Mouse (Mus musculus): ENCODE measurements around the gene Degs1. TPM values are rescaled to one million over a fixed set of nuclear protein-coding genes. Genes with fewer than 3 reads are reported as not detected.
"Not testable (repeated sequence)": the region's sequence is repeated elsewhere in the genome, so short reads cannot be mapped to it uniquely, and the experiment has no call there.

Degs1 gene
- polyA plus RNA-seq, 1 experiment from 2014 or later: 110 TPM

DNA sequence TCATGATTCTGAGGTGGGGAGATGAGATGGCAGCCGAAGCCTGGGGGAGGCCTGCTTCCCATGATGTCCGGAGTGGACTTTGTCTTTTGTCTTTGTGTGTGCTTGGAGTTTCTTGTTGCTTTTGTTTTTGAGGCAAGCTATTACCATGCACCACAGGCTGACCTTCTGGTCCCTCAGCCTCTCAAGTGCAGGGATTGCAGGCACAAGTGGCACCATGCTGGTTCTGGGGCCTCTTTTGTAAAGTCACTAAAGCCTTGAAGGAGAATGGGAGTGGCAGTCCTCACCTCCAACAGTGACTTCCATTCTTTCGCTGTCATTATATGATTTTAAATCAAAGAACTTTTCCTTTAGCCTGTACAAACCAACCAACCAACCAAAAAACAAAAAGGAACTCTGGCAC, 14.6 kb upstream of the Degs1 start:
- 74% methylated on average over 3 of the region's 3 CpGs for WGBS (ENCODE audit: insufficient replicate concordance)
- peaks cover 10% of the 10 kb centered on the region; the same call in 1 of the 2 replicates for H3K4me1 ChIP-seq
- no peak overlapping the region for H3K27ac ChIP-seq
- ATAC-seq: no peak
- no peak overlapping the region for H3K4me3 ChIP-seq
- no peaks in the 10 kb centered on the region for H3K9me3 ChIP-seq (replicated peaks)
- no peak overlapping the region for H3K4me2 ChIP-seq
- H3K27me3 ChIP-seq (replicated peaks): no peaks in the 10 kb centered on the region
- no peaks in the 10 kb centered on the region for H3K36me3 ChIP-seq
- no peak overlapping the region for H3K9ac ChIP-seq

DNA sequence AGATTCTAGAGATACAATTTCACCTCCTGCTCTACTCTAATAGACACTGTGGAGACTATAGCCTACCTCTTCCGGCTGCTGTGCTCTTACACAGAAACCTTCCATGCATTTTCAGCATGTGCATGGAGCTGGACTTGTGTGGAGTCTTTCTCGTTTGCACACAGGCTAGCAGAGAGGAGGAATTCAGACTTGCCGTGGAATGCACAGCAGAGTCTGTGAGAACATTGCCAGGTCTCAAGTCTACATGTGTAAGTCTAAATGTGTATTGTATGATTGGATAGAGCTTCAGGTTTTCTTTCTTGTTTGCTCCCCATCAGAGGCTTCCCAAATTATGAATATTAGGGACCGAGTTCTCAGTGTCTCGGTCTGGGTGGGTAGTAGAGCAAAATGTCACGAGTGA, 14.2 kb upstream of the Degs1 start:
- no peak for ATAC-seq

DNA sequence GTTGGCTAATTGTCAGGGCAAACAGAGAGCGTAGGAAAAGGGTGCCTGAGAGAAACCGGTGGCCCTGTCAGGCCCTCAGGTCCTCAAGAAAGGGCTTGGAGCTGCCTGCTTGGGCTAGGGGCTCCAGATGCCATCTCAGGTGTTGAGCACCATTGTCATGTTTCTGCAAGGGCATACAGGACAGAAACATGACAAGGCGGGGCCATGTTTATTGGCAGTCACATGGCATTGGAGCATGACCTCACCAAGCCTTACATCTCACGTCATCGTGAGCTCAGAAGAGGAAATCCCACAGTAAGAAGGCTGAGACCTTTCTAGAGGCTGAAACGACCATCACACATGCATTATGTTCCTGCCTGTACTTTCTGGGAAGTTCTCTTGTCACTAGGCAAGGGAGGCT, 13.5 kb upstream of the Degs1 start:
- H3K27ac ChIP-seq: no peak overlapping the region
- peaks cover 16% of the 10 kb centered on the region; the same call in 1 of the 2 replicates for H3K4me1 ChIP-seq
- ATAC-seq: no peak
- no peaks in the 10 kb centered on the region for H3K9me3 ChIP-seq (replicated peaks)
- no peak overlapping the region for H3K4me2 ChIP-seq
- H3K36me3 ChIP-seq: no peaks in the 10 kb centered on the region
- H3K27me3 ChIP-seq (replicated peaks): no peaks in the 10 kb centered on the region
- 72% methylated on average over 6 of the region's 6 CpGs for WGBS (ENCODE audit: insufficient replicate concordance)
- H3K9ac ChIP-seq: no peak overlapping the region
- H3K4me3 ChIP-seq: no peak overlapping the region

More for the DNA sequence above, 14.2 kb upstream of the Degs1 start:
- no peaks in the 10 kb centered on the region for H3K36me3 ChIP-seq
- H3K9me3 ChIP-seq (replicated peaks): no peaks in the 10 kb centered on the region
- H3K4me1 ChIP-seq: peaks cover 14% of the 10 kb centered on the region; the same call in 1 of the 2 replicates
- H3K27me3 ChIP-seq (replicated peaks): no peaks in the 10 kb centered on the region
- H3K27ac ChIP-seq: no peak overlapping the region
- 68% methylated on average over 6 of the region's 6 CpGs for WGBS (ENCODE audit: insufficient replicate concordance)
- no peak overlapping the region for H3K9ac ChIP-seq
- no peak overlapping the region for H3K4me3 ChIP-seq
- no peak overlapping the region for H3K4me2 ChIP-seq

DNA sequence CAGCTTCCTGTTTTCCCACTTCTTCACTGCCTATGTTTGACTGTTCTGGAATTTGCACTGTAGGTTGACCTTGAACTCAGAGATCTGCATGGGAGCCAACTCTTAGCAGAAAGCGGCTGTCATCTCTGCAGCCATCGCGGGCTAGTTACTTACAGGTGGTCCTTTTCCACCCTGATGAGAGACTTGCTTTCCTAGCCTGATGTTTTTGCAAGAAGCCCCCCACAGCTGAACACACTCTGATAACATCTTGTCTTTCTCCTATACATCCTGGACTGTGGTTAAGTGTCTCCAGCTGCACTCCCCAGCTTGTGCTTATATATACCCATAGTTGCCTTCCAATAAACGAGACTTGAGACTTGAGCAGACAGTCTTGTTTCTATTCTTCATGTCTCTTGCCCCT, 9.7 kb upstream of the Degs1 start:
- Histone ChIP-seq H3K4me2 (no peak overlapping the region), H3K27me3 (replicated peaks) (no peaks in the 10 kb centered on the region), H3K4me3 (no peak overlapping the region), H3K9me3 (replicated peaks) (no peaks in the 10 kb centered on the region), H3K9ac (no peak overlapping the region), H3K4me1 (peaks cover 16% of the 10 kb centered on the region; the same call in 1 of the 2 replicates), H3K36me3 (no peaks in the 10 kb centered on the region), H3K27ac (no peak overlapping the region; the same call in 1 of the 2 replicates)
- ATAC-seq: no peak
- WGBS (ENCODE audit: insufficient replicate concordance): 49% methylated on average over 4 of the region's 4 CpGs

DNA sequence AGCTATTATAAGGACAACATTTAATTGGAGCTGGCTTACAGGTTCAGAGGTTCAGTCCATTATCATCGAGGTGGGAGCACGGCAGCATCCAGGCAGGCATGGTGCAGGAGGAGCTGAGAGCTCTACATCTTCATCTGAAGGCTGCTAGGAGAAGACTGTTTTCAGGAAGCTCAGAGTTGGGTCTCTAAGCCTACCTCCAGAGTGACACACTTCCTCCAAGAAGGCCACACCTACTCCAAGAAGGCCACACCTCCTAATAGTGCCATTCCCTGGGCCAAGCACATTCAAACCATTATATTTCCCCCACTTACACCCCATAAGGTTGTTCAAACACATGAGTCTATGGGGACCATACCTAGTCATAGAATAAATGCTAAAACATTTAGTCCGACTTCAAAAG, 8.1 kb upstream of the Degs1 start:
- not testable (repeated sequence) for H3K27ac ChIP-seq; H3K36me3 ChIP-seq; H3K9ac ChIP-seq; H3K4me2 ChIP-seq; H3K27me3 ChIP-seq (replicated peaks); H3K4me3 ChIP-seq; H3K9me3 ChIP-seq (replicated peaks); ATAC-seq
- WGBS (ENCODE audit: insufficient replicate concordance): 72% methylated on average over 3 of the region's 3 CpGs
- peaks cover 16% of the 10 kb centered on the region; the same call in 1 of the 2 replicates for H3K4me1 ChIP-seq

DNA sequence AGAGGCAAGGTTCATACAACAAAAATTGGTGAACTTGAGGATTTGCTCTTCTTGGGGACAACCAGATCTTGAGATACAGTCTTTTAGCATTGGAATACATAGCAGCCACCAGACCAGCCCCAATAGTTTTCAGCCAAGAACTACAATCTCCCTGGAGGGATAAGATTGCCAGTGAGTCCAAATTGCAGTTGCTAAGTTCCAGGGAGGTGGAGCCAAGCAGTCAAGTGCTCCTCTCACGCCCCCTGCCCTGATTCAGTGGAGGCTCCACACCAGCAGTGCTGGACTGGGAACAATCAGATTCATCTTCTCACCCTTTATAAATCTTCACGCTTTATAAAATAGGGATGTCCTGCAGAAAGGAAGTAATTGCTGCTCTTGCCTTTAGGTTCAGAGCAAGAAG, 7.2 kb upstream of the Degs1 start:
- no peak for ATAC-seq
- WGBS (ENCODE audit: insufficient replicate concordance): 59% methylated on average over 2 of the region's 2 CpGs
- no peaks in the 10 kb centered on the region for H3K9me3 ChIP-seq (replicated peaks)
- no peak overlapping the region for H3K9ac ChIP-seq
- 0 out of 2 replicates have a peak, but pooled peaks cover 2% of the 10 kb centered on the region for H3K27me3 ChIP-seq (replicated peaks)
- peaks cover 18% of the 10 kb centered on the region; the same call in 1 of the 2 replicates for H3K4me1 ChIP-seq
- no peak overlapping the region for H3K27ac ChIP-seq
- H3K4me2 ChIP-seq: no peak overlapping the region
- H3K4me3 ChIP-seq: no peak overlapping the region
- no peaks in the 10 kb centered on the region for H3K36me3 ChIP-seq

DNA sequence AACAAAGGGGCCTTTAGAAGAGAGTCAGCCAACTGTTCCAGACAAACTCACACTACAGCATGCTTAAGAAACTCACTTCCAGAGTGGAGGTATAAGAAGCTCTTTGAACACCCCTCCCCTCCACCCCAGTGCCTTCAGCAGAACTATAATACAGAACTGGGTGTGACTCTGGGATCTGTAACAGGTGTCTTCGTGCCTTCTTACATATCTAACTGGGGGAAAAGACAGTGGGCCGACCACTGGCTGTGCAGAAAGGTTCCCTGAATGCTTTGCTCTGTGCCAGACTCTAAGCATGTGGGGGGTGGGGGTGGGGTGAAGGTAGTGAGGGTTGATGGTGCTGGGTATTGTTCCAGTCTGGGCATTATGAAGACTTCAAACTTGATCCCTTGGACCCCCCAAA, 6.0 kb upstream of the Degs1 start:
- H3K4me3 ChIP-seq: no peak overlapping the region
- ATAC-seq: no peak

DNA sequence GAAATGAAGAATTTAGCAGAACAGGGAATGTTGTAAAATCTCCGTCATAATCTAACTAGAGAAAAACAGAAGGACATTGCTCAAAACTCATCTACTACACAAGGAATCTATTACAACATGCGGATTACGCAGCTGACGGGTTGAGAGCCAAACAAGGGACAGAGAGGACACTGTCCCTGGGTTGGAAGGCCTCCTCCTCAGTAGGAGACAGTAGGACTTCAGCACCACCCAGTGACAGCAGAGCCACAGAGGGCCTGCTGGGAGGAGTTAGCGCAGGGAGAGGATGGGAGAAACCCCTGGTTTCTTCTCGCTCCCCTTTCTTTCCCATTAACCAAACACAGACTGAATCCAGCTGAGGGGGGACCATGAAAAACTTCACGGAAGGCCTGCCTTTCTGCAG, 5.2 kb upstream of the Degs1 start:
- Histone ChIP-seq H3K36me3 (no peaks in the 10 kb centered on the region), H3K27ac (no peak overlapping the region), H3K4me2 (no peak overlapping the region), H3K9ac (no peak overlapping the region), H3K4me1 (peaks cover 33% of the 10 kb centered on the region), H3K4me3 (no peak overlapping the region), H3K9me3 (replicated peaks) (no peaks in the 10 kb centered on the region), H3K27me3 (replicated peaks) (0 out of 2 replicates have a peak, but pooled peaks cover 4% of the 10 kb centered on the region)
- no peak for ATAC-seq
- 69% methylated on average over 7 of the region's 7 CpGs for WGBS (ENCODE audit: insufficient replicate concordance)

More for the DNA sequence above, 6.0 kb upstream of the Degs1 start:
- 46% methylated on average over 2 of the region's 2 CpGs for WGBS (ENCODE audit: insufficient replicate concordance)
- H3K27me3 ChIP-seq (replicated peaks): 0 out of 2 replicates have a peak, but pooled peaks cover 4% of the 10 kb centered on the region
- H3K9me3 ChIP-seq (replicated peaks): no peaks in the 10 kb centered on the region
- H3K9ac ChIP-seq: no peak overlapping the region
- no peak overlapping the region for H3K27ac ChIP-seq
- H3K4me1 ChIP-seq: peaks cover 29% of the 10 kb centered on the region
- no peaks in the 10 kb centered on the region for H3K36me3 ChIP-seq
- no peak overlapping the region for H3K4me2 ChIP-seq

DNA sequence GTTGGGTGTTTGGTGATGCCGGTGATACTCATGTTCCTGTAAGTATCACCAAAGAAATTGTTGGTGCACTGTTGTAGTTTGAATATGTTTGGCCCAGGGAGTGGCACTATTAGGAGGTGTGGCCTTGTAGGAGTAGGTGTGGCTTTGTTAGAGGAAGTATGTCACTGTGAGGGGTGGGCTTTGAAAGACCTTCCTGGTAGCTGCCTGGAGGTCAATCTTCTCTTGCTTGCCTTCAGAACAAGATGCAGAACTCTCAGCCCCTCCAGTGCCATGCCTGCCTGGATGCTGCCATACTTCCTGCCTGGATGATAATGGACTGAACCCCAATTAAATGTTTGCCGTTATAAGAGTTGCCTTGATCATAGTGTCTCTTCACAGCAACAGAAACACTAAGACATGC, 2.2 kb upstream of the Degs1 start:
- Histone ChIP-seq H3K9ac (no peak overlapping the region), H3K27me3 (replicated peaks) (0 out of 2 replicates have a peak, but pooled peaks cover 4% of the 10 kb centered on the region), H3K4me2 (no peak overlapping the region), H3K36me3 (peaks cover 8% of the 10 kb centered on the region), H3K4me3 (no peak overlapping the region), H3K9me3 (replicated peaks) (no peaks in the 10 kb centered on the region), H3K4me1 (peaks cover 40% of the 10 kb centered on the region), H3K27ac (no peak overlapping the region)
- ATAC-seq: no peak
- 85% methylated on average over 2 of the region's 2 CpGs for WGBS (ENCODE audit: insufficient replicate concordance)

DNA sequence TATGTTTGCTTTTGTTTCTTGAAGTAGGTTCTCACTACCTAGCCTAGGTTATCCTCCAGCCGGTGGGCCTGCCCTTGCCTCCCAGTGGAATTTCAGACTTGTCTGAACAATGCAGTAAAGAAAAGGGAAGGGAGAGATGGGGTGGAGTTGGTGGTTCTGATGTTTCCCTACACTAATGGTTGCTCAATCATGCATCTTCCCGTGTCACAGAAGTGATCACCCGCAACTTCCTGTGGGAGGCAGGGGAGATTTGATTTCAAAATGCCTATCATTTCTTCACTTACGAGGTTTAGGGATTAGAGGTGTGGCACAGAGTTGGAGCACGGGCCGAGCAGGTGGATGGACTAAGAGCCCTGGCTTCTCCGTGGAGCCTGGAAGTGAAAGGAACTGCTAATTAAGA, 627 bp upstream of the Degs1 start:
- H3K4me1 ChIP-seq: peaks cover 43% of the 10 kb centered on the region
- H3K27ac ChIP-seq: no peak overlapping the region
- H3K27me3 ChIP-seq (replicated peaks): 0 out of 2 replicates have a peak, but pooled peaks cover 4% of the 10 kb centered on the region
- peaks cover 21% of the 10 kb centered on the region for H3K36me3 ChIP-seq
- WGBS (ENCODE audit: insufficient replicate concordance): 24% methylated on average over 7 of the region's 7 CpGs
- peak overlapping the region; percentile 61 for H3K9ac ChIP-seq
- H3K4me3 ChIP-seq: peak overlapping the region; percentile 77
- H3K9me3 ChIP-seq (replicated peaks): no peaks in the 10 kb centered on the region
- peak overlapping the region; percentile 84 for H3K4me2 ChIP-seq
- ATAC-seq: no peak

DNA sequence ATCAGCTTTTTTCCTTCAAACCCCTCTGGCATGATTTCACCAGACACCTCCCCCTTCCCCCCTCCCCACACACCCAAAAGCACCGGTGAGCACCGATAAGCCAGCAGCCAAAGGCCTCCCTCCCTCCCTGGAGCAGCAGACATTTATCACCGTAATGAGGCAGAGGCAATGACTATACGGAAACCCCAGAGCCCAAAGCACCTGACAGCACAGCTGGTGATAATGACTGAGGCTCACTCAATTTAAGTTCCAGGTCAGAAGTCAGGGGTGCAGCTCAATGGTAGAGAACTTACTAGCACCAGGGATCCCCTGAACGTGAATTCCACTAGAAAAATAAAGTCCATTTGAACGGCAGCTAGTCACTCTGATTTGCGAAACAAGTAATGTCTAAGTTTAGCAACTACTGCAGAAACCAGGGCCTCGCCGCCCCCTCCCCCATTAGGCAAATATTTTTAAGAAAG, 1.3 kb downstream of the Degs1 start:
- H3K4me1 ChIP-seq: peaks cover 46% of the 10 kb centered on the region
- peak overlapping the region; percentile 77 for H3K4me3 ChIP-seq
- peaks cover 41% of the 10 kb centered on the region for H3K36me3 ChIP-seq
- H3K9me3 ChIP-seq (replicated peaks): no peaks in the 10 kb centered on the region
- ATAC-seq: peak; percentile 82
- H3K27ac ChIP-seq: peak overlapping the region; percentile 96
- 0 out of 2 replicates have a peak, but pooled peaks cover 4% of the 10 kb centered on the region for H3K27me3 ChIP-seq (replicated peaks)
- peak overlapping the region; percentile 90 for H3K9ac ChIP-seq
- H3K4me2 ChIP-seq: peak overlapping the region; percentile 84
- 4% methylated on average over 9 of the region's 9 CpGs for WGBS (ENCODE audit: insufficient replicate concordance)

DNA sequence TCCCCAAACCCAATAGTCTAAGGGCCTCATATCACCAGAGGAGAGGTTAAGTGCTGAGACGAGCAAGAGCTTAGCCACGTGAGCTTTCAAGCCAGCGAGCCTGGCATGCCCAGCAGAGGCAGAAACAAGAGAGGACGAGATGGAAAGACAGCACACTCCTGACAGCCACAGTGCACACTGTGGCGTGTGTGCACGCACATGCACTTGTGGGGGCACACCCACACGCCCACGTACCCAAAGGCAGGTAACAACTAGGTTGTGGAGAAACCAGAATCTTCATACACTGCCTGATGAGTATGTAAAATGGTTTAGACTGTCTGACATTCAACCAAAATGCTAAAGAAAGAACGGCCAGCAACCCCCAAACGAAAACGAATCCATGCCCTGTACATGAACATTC, 2.0 kb downstream of the Degs1 start:
- Histone ChIP-seq H3K9me3 (replicated peaks) (no peaks in the 10 kb centered on the region), H3K36me3 (peaks cover 47% of the 10 kb centered on the region), H3K9ac (peak overlapping the region; percentile 90), H3K27ac (peak overlapping the region; percentile 96), H3K4me3 (peak overlapping the region; percentile 77), H3K27me3 (replicated peaks) (0 out of 2 replicates have a peak, but pooled peaks cover 4% of the 10 kb centered on the region), H3K4me2 (peak overlapping the region; percentile 84), H3K4me1 (peaks cover 46% of the 10 kb centered on the region)
- no peak for ATAC-seq
- 57% methylated on average over 11 of the region's 11 CpGs for WGBS (ENCODE audit: insufficient replicate concordance)

DNA sequence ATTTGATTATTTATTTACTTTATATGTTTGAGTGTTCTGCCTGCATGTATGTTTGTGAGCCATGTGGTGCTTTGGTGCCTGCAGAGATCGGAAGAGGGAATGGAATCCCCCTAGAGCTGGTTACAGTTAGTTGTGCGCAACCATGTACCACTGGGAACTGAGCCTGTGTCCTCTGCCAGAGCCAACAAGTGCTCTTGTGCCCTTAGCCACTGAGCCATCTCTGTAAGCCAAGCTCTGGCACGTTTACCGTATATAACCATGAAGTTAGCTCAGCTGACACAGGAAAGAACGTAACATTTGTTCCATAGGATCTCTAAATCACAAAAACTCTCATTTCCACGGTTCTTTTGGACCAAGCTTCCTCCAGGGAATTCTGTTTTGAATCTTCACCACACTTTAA, 2.6 kb downstream of the Degs1 start:
- Histone ChIP-seq H3K27ac (peak overlapping the region; percentile 96), H3K4me1 (peaks cover 46% of the 10 kb centered on the region), H3K4me2 (peak overlapping the region; percentile 84), H3K27me3 (replicated peaks) (0 out of 2 replicates have a peak, but pooled peaks cover 4% of the 10 kb centered on the region), H3K9ac (0 out of 2 replicates have a peak overlapping the region, but pooled peaks have one; percentile 90), H3K4me3 (no peak overlapping the region; the same call in 1 of the 2 replicates), H3K36me3 (peaks cover 52% of the 10 kb centered on the region), H3K9me3 (replicated peaks) (no peaks in the 10 kb centered on the region)
- ATAC-seq: no peak
- 81% methylated on average over 6 of the region's 6 CpGs for WGBS (ENCODE audit: insufficient replicate concordance)

Measured in liver, embryonic 12.5 days (tissue).